Mouse (Mus musculus) olfactory bulb, adult 2 months (tissue): ENCODE results near the gene Hunk.

ENCODE experiments used
- CTCF ChIP-seq: fragments of 200-500 bp; IDR thresholded peaks from 2 replicates; pipeline ENCODE4 v1.5.1; 2012; ENCODE audit warnings: low read depth, mild to moderate bottlenecking, low read length, moderate library complexity; ENCODE audit not compliant: insufficient read depth
- POLR2A ChIP-seq: fragments of 200-500 bp; IDR thresholded peaks from 2 replicates; pipeline ENCODE4 v1.6.1; 2012; ENCODE audit warnings: mild to moderate bottlenecking, low read depth, low read length, moderate library complexity; ENCODE audit not compliant: insufficient read depth

GRCm38 (mm10) chr16:90518232-90518631, 132.4 kb downstream of the Hunk start:
- TF ChIP-seq CTCF (no peak), POLR2A (no peak)
